Mouse (Mus musculus) induced T-regulatory cell, adult 2 months (primary cell): ENCODE results near the gene Rhbdd1.

Experiments used
- DNase-seq: peaks from one replicate; pipeline ENCODE4 v3.0.0-alpha.2; 2012; ENCODE audit warnings: low read depth

The Rhbdd1 gene

DNA sequence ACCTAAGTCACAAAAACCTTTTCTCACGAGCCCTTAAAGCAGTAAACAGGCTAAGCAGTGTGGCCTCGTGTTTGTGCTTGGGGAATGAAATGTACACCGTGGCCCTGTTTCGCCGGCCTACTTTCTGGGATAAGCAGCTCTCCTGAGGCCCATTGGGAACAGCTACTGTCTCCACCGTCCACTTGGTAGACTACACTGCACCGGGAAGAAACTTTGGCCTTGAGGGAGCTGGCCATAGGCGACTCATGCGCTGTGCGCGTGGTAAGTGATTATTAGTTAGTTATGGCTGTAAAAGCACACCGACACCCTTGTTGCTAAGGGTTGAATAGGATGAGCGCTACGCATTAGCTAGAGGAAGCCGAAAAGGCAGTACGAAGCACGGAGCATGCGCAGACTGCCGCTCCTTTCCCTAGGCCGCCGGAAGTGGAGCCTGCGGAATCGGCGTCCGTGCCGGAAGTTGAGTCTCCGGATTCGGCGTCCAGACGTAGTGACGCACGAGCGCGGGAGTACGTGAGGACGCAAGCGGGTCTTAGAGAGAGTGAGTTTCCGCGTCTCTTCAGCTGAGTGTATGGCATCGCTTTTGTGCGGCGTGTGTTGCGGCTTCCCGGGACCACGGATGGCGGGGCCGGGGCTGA is at the start of gene Rhbdd1:
TSS of gene Rhbdd1 (plus strand) at position 342 of the 635 bp plus-strand sequence.
- DNase-seq = peak; percentile 98

DNA sequence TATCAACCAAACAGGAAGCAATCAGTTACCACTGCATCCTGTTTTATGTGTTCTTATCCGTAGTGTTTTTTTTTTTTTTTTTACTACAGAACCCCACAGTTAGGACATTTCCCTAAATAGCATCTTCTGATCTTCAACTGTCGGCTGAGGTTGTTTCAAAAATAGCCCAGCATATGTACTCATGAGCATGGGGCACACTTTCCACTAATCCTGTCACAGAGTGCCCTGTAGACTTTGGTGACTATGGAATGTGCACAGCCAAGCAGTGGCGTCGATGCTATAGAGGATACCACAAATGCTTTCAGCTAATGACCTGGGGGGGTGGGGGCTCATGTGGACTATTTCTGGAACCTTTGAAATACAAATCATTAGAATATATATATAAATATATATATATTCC is 48.7 kb upstream of the Rhbdd1 start:
- no peak for DNase-seq

DNA sequence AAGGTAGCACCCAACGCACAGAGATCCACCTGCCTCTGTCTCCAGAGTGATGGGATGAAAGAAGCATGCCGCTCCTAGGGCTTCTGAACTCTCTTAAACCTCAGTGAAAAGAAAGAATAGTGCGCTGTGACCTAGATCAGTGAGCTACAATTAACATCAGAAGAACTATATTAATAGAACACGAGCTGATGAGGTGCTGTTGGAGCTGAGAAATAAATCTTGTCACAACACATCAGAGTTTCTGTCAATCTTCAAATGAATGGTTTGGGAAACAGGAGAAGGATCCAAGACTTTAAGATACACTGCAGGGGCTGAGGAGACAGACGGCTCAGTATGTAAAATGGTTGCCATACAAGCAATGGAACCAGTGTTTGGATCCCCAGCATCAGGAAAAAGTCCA is 44.0 kb upstream of the Rhbdd1 start:
- no peak for DNase-seq

DNA sequence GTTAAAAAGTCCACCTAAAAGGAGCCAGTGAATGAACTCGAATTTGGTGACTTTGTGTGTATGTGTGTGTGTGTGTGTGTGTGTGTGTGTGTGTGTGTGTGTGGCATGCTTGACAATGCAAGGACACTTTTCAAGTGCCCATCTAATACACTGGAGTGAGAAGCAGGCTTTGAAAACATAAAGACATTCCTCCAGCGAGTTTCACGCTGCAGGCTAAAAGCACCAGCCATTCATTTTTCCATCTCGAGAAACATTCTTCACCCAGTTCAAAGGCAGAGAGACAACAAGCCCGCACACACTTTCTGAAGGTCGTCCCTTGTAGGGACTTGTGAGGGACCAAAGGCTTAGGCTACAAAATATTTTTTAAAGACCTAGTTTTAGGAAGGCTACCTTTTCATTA is 42.7 kb upstream of the Rhbdd1 start:
- no peak for DNase-seq

DNA sequence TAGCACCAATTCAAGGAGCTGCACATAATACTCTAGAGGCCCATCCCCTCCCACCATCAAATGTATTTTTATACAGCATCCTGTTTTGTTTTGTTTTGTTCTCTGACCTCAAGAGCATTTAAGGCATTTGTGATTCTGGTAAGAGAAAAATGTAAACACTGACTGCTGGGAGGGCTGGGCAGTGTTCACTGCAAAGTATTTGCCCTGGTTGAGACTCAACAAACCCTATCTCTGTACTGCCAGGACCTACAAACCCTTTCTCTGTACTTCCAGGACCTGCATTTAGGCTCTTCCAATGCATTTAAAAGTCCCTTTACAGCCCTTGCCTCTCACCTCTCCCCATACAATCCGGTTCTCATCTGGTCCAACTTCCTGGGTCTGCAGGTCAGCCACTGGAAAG is 41.9 kb upstream of the Rhbdd1 start:
- no peak for DNase-seq

GRCm38 (mm10) chr1:82279768-82280167 is 36.5 kb upstream of the Rhbdd1 start:
- no peak for DNase-seq

DNA sequence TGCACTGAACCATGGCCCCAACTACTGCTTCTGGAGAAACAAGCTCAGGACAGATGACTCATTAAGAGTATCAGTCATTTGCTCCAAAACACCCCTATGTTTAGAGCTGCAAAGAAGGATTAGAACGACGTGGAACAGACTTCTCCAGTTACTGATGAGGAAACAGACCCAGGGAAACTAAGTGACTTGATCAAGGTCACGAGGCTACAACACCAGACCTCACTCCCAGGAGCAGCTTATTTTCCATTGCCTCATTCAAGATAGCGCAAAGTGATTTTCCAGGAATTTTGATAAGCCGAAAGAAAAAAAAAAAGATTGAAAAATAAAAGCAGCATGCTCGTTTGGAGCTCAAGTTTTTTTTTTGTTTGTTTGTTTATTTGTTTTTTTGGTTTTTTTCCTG is 34.4 kb upstream of the Rhbdd1 start:
- DNase-seq = peak; percentile 9

GRCm38 (mm10) chr1:82282992-82283611 is 33.1 kb upstream of the Rhbdd1 start:
- DNase-seq = peak; percentile 85

GRCm38 (mm10) chr1:82283901-82284301 is 32.4 kb upstream of the Rhbdd1 start:
- peak; percentile 22 for DNase-seq

DNA sequence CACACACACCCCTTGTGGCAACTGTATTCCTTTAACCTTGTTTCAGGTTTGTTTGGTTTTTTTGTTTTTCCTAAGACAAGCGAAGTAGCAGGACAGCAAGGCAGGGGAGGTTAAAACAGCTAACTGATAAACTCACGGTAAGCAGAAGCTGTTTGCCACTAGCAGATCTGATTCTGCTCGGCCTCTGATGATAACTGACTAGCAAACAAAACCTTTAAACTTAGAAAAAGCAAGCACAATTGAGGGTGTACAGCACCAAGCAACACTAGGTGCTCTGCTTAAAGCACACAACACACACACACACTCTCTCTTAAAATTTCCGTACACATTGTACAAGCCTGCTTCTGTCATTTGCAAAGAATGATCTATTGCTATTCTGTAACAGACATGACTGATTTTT is 31.8 kb upstream of the Rhbdd1 start:
- DNase-seq = no peak

DNA sequence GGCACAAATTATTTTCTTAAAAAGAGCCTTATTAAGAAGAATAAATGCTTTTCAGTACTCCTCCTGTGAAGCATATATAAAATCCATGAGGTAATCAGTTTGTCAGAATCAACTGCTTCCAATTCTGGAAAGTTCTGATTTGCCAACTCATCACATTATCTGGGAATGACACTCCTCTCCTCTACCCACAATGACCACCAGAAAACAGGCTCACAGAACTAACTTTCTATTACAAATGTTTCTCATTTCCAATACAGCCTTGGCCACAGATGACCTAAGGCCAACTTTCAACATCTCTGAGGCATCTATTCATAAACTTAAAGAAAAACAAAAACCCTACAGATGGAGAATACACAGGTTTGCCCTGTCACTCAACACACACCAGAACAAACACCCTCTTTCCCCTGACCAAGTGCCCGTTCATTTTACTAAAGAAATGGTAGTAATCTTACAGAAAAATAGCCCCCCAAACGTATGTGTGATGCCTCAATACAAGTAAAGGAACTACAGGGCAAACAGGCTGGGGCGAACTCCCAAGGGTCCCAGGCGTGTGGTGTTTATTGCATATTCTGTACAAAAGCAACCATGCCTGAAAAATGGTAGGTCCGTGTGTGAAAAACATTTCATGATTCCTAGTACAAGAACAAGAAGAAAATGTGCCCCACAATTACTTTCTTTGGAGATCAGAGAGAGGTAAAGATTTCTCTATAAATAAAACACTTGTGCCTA is 30.6 kb upstream of the Rhbdd1 start:
- DNase-seq = no peak

GRCm38 (mm10) chr1:82286190-82287051 is 29.8 kb upstream of the Rhbdd1 start:
- no peak for DNase-seq

GRCm38 (mm10) chr1:82287052-82287775 is 29.0 kb upstream of the Rhbdd1 start:
- no peak for DNase-seq

DNA sequence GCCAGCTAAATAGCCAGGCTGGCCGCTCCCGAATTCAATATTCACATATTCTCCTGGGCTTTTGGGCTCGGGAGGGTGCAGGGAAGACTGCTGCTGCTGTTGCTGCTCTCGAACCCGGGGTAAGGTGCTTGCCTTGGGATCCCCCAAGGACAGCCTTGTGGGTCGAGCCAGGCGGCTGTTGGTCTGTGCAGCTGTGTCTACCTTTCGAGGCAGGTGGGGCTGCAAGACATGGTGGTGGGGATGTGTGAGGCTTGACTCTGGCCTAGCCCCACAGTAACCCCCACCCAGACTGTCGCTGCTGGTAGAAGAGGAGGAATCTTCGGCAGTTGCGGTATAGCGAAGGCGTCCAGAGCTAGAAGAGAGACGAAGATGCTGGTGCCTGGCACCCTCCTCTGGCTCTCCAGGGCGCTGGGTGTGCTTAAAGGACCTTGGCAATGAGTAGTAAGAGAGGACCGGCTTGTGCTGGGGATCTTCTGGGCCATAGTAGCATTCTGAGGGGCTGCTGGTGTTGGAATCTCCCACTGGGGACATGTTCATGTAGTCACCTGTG is 28.4 kb upstream of the Rhbdd1 start:
- no peak for DNase-seq

- no peak for DNase-seq
These were observed 27.7 kb upstream of the Rhbdd1 start for GRCm38 (mm10) chr1:82288421-82288990.

GRCm38 (mm10) chr1:82289116-82289989 is 26.9 kb upstream of the Rhbdd1 start:
- no peak for DNase-seq

- DNase-seq = no peak
These were observed 26.1 kb upstream of the Rhbdd1 start for GRCm38 (mm10) chr1:82289990-82290681.

GRCm38 (mm10) chr1:82290723-82291150 is 25.5 kb upstream of the Rhbdd1 start:
- peak; percentile 18 for DNase-seq

DNA sequence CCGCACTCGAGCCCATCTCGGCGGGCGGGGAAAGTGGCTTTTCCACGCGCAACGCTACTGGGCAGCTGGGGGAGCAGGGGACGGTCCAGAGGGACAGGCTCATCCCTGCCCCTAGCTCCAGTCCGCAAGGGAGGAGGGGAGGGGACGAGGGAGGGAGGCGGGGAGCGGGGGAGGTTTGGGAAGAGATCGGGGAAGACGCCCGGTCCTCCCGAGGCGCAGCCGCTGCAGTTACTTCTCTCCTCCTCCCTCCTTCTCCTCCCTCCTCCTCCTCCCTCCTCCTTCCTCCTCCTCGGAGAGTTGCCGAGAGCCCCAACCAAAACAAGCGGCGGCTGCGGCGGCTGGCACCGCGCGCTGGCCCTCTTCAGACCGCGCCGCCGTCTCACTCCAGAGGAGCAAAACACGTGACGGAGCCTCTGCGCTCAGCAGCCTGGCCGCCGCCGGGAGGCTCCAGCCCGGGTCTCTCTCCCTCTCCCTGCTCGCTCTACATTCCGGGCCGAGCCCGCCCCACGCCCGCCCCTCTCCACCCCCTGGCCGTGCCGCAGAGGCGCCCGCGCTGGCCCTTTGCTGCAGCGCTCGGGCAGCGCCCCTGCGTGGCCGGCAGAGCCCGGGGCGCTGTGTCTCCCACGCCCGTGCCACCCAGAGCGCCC is 25.0 kb upstream of the Rhbdd1 start, which contains the start of gene Irs1:
TSS of gene Irs1 (minus strand) at position 266 of the 647 bp plus-strand sequence.
- peak; percentile 22 for DNase-seq
